Mouse (Mus musculus) urinary bladder, postnatal 10 days (tissue): Measurements from ENCODE around the gene Apobec3.

Experiments used
- DNase-seq: peaks from one replicate; pipeline ENCODE4 v3.0.0; 2022; ENCODE audit warnings: low spot score

The Apobec3 gene

GRCm38 (mm10) chr15:79891436-79892212 lies at the start of gene Apobec3:
Apobec3 (plus strand) TSS chr15:79891659.
- no peak for DNase-seq

GRCm38 (mm10) chr15:79842985-79843384 lies 48.5 kb upstream of the Apobec3 start:
- DNase-seq: no peak

GRCm38 (mm10) chr15:79845986-79846385 lies 45.5 kb upstream of the Apobec3 start:
- DNase-seq: no peak

- DNase-seq: no peak
Measured at GRCm38 (mm10) chr15:79847100-79847499, 44.4 kb upstream of the Apobec3 start.

GRCm38 (mm10) chr15:79850143-79850542 lies 41.3 kb upstream of the Apobec3 start:
- DNase-seq: no peak

- no peak for DNase-seq
Measured at GRCm38 (mm10) chr15:79858979-79859378, 32.5 kb upstream of the Apobec3 start.

GRCm38 (mm10) chr15:79859821-79860220 lies 31.6 kb upstream of the Apobec3 start:
- no peak for DNase-seq

- DNase-seq: no peak
Measured at GRCm38 (mm10) chr15:79867260-79868002, 24.0 kb upstream of the Apobec3 start.

GRCm38 (mm10) chr15:79873545-79873944 lies 17.9 kb upstream of the Apobec3 start:
- no peak for DNase-seq

- no peak for DNase-seq
Measured at GRCm38 (mm10) chr15:79873995-79874394, 17.5 kb upstream of the Apobec3 start.

- no peak for DNase-seq
Measured at GRCm38 (mm10) chr15:79875261-79875995, 16.0 kb upstream of the Apobec3 start.

- no peak for DNase-seq
Measured at GRCm38 (mm10) chr15:79878725-79879136, 12.7 kb upstream of the Apobec3 start.

GRCm38 (mm10) chr15:79879319-79879718 lies 12.1 kb upstream of the Apobec3 start:
- peak; percentile 72 for DNase-seq

- no peak for DNase-seq
Measured at GRCm38 (mm10) chr15:79880477-79880876, 11.0 kb upstream of the Apobec3 start.

GRCm38 (mm10) chr15:79882623-79883267 lies 8.7 kb upstream of the Apobec3 start:
- DNase-seq: no peak

GRCm38 (mm10) chr15:79883352-79883822 lies 8.1 kb upstream of the Apobec3 start:
- DNase-seq: peak; percentile 77

GRCm38 (mm10) chr15:79884820-79885219 lies 6.6 kb upstream of the Apobec3 start:
- DNase-seq: no peak

GRCm38 (mm10) chr15:79892213-79892541 lies 718 bp downstream of the Apobec3 start:
- DNase-seq: no peak

- DNase-seq: no peak
Measured at GRCm38 (mm10) chr15:79892995-79893823, 1.8 kb downstream of the Apobec3 start.

- DNase-seq: no peak
Measured at GRCm38 (mm10) chr15:79893824-79894123, 2.3 kb downstream of the Apobec3 start.

- no peak for DNase-seq
Measured at GRCm38 (mm10) chr15:79894343-79894742, 2.9 kb downstream of the Apobec3 start.
